Mouse (Mus musculus) CH12.LX (cell line): Measurements from ENCODE around the gene Zfp235. TPM values are rescaled to one million over a fixed set of nuclear protein-coding genes. Genes with fewer than 3 reads are reported as not detected.

Experiments
- DNase-seq: peaks from one replicate; pipeline ENCODE4 v3.0.0-alpha.2; 2013; ENCODE audit errors: extremely low read depth
- H3K27ac ChIP-seq: 2 replicates; pipeline ENCODE4 v1.5.1; 2012; ENCODE audit warnings: low read depth, mild to moderate bottlenecking, control low read depth, moderate library complexity; ENCODE audit not compliant: insufficient read depth
- H3K27me3 ChIP-seq: replicated peaks from 2 replicates; pipeline ENCODE3; 2012; ENCODE audit warnings: inconsistent platforms
- H3K36me3 ChIP-seq, 2 experiments: replicated peaks in 1 of 2; 2 replicates each; pipeline versions ENCODE3 to v1.6.1; 2012; ENCODE audit warnings: inconsistent platforms in 1 of 2, low read length in 1 of 2, mild to moderate bottlenecking in 1 of 2, mixed read lengths in 1 of 2, moderate library complexity in 1 of 2; ENCODE audit not compliant: control insufficient read depth in 1 of 2, insufficient read depth in 1 of 2
- H3K4me1 ChIP-seq, 2 experiments: 2 replicates each; pipeline ENCODE4 v1.6.1; 2012; ENCODE audit warnings: inconsistent platforms in 1 of 2, moderate library complexity in 1 of 2; ENCODE audit not compliant: insufficient read depth in 2 of 2, control insufficient read depth in 1 of 2
- H3K4me2 ChIP-seq: 2 replicates; pipeline ENCODE4 v1.6.1; 2012; ENCODE audit warnings: low read depth, mild to moderate bottlenecking, control low read depth; ENCODE audit not compliant: poor library complexity, insufficient read depth, severe bottlenecking
- H3K4me3 ChIP-seq, 3 experiments: fragments of 150-350 bp in 1 of 3; sonication (generic) in 1 of 3; replicated peaks in 1 of 3; 2 replicates each; pipeline versions ENCODE3 to v1.5.1; 2011 to 2012; ENCODE audit warnings: low read depth in 2 of 3, low read length in 2 of 3, mild to moderate bottlenecking in 2 of 3, moderate library complexity in 2 of 3, control low read depth in 1 of 3, improper control_type of control experiment in 1 of 3, inconsistent platforms in 1 of 3, mixed read lengths in 1 of 3; ENCODE audit not compliant: poor library complexity in 1 of 3
- H3K79me2 ChIP-seq: replicated peaks from 2 replicates; pipeline ENCODE4 v1.6.1; 2012; ENCODE audit warnings: mild to moderate bottlenecking, moderate library complexity; ENCODE audit not compliant: control insufficient read depth, poor library complexity, insufficient read depth, severe bottlenecking; ENCODE audit errors: extremely low read depth
- H3K9ac ChIP-seq: 2 replicates; pipeline ENCODE4 v1.6.1; 2012; ENCODE audit warnings: low read depth, mild to moderate bottlenecking, control low read depth, moderate library complexity; ENCODE audit not compliant: insufficient read depth
- H3K9me3 ChIP-seq: replicated peaks from 2 replicates; pipeline ENCODE3; 2012; ENCODE audit warnings: low read length, inconsistent platforms, mixed read lengths
- CHD1 ChIP-seq: IDR thresholded peaks from 2 replicates; pipeline ENCODE4 v1.6.1; 2012; ENCODE audit warnings: low read depth, low read length, improper control_type of control experiment, inconsistent platforms
- CTCF ChIP-seq, 2 experiments: IDR thresholded peaks in 1 of 2; conservative IDR thresholded peaks in 1 of 2; 2 replicates each; pipeline ENCODE4 v1.5.1; 2011 to 2012; ENCODE audit warnings: low read depth in 2 of 2, low read length in 2 of 2, improper control_type of control experiment in 1 of 2, inconsistent platforms in 1 of 2, mild to moderate bottlenecking in 1 of 2, moderate library complexity in 1 of 2
- E2F4 ChIP-seq: IDR thresholded peaks from 2 replicates; pipeline ENCODE4 v1.6.1; 2011; ENCODE audit warnings: low read depth, low read length, improper control_type of control experiment; ENCODE audit not compliant: insufficient replicate concordance
- ELF1 ChIP-seq: IDR thresholded peaks from 2 replicates; pipeline ENCODE4 v1.6.1; 2014; ENCODE audit warnings: low read depth, mild to moderate bottlenecking, inconsistent platforms, low read length, improper control_type of control experiment
- EP300 ChIP-seq: IDR thresholded peaks from 2 replicates; pipeline ENCODE4 v1.6.1; 2011; ENCODE audit warnings: low read length, improper control_type of control experiment
- JUN ChIP-seq: IDR thresholded peaks from 2 replicates; pipeline ENCODE4 v1.6.1; 2011; ENCODE audit warnings: low read depth, mild to moderate bottlenecking, low read length, improper control_type of control experiment, moderate library complexity; ENCODE audit not compliant: insufficient read depth
- JUND ChIP-seq: conservative IDR thresholded peaks from 2 replicates; pipeline ENCODE4 v1.6.1; 2011; ENCODE audit warnings: low read depth, low read length, improper control_type of control experiment
- KAT2A ChIP-seq: IDR thresholded peaks from 2 replicates; pipeline ENCODE4 v1.6.1; 2012; ENCODE audit warnings: low read length, improper control_type of control experiment, inconsistent platforms; ENCODE audit not compliant: insufficient replicate concordance
- MEF2A ChIP-seq: IDR thresholded peaks from 2 replicates; pipeline ENCODE4 v1.6.1; 2014; ENCODE audit warnings: low read depth, mild to moderate bottlenecking, inconsistent platforms, low read length, improper control_type of control experiment, borderline replicate concordance
- MXI1 ChIP-seq: IDR thresholded peaks from 2 replicates; pipeline ENCODE4 v1.6.1; 2011; ENCODE audit warnings: mild to moderate bottlenecking, low read depth, low read length, improper control_type of control experiment
- MYC ChIP-seq: IDR thresholded peaks from 2 replicates; pipeline ENCODE4 v1.6.1; 2011; ENCODE audit warnings: low read depth, mild to moderate bottlenecking, improper control_type of control experiment, low read length
- PAX5 ChIP-seq: IDR thresholded peaks from 2 replicates; pipeline ENCODE4 v1.6.1; 2012; ENCODE audit warnings: low read length, inconsistent platforms, mixed read lengths
- RAD21 ChIP-seq: IDR thresholded peaks from 2 replicates; pipeline ENCODE4 v1.6.1; 2011; ENCODE audit warnings: low read depth, mild to moderate bottlenecking, low read length, improper control_type of control experiment, moderate library complexity
- RCOR1 ChIP-seq: conservative IDR thresholded peaks from 2 replicates; pipeline ENCODE4 v1.6.1; 2012; ENCODE audit warnings: low read depth, mild to moderate bottlenecking, inconsistent platforms, low read length, improper control_type of control experiment
- SMC3 ChIP-seq: IDR thresholded peaks from 2 replicates; pipeline ENCODE4 v1.6.1; 2011; ENCODE audit warnings: low read depth, low read length, improper control_type of control experiment
- TCF12 ChIP-seq: IDR thresholded peaks from 2 replicates; pipeline ENCODE4 v1.6.1; 2014; ENCODE audit warnings: low read depth, mild to moderate bottlenecking, inconsistent platforms, low read length, improper control_type of control experiment
- UBTF ChIP-seq: IDR thresholded peaks from 2 replicates; pipeline ENCODE4 v1.6.1; 2012; ENCODE audit warnings: low read depth, mild to moderate bottlenecking, inconsistent platforms, low read length, improper control_type of control experiment, moderate library complexity
- USF1 ChIP-seq: IDR thresholded peaks from 2 replicates; pipeline ENCODE4 v1.6.1; 2014; ENCODE audit warnings: low read depth, mild to moderate bottlenecking, inconsistent platforms, low read length, improper control_type of control experiment
- ZNF384 ChIP-seq: IDR thresholded peaks from 2 replicates; pipeline ENCODE4 v1.6.1; 2012; ENCODE audit warnings: low read depth, low read length, improper control_type of control experiment, inconsistent platforms
- dilution Hi-C: fragments of 300-500 bp; cut with MboI; formaldehyde crosslinking; loops from 2 replicates; pipeline ENCODE4 v1.14.3; 2020; ENCODE audit warnings: low sequenced_read_pairs; ENCODE audit not compliant: extremely low pct_unique_long_range_greater_than_20kb, extremely low pct_ligation_motif_present
- in situ Hi-C: fragments of 300-500 bp; cut with MboI; formaldehyde crosslinking; loops from 3 replicates; pipeline ENCODE4 v1.14.3; 2019; ENCODE audit warnings: low sequenced_read_pairs, low pct_ligation_motif_present, low pct_unique_long_range_greater_than_20kb, mixed read lengths
- polyA plus RNA-seq: library from polyadenylated mRNA; unstranded; fragments of >175 nt; gene quantifications from 2 replicates; pipeline ENCODE4 v1.2.1, GENCODE M21; 2012; ENCODE audit warnings: low read depth; ENCODE audit not compliant: insufficient read length
- total RNA-seq, 2 experiments: library from RNA; depleted of rRNA; stranded (reverse); fragments of 300-350 nt in 1 of 2; fragments of >200 nt in 1 of 2; gene quantifications; 2 replicates each; pipeline ENCODE4 v1.2.3; 2012 to 2014

Zfp235 gene
- total and polyA plus RNA-seq, 3 experiments = 2.8 to 6.7 (median 5.9) TPM

GRCm38 (mm10) chr7:24172191-24172590, 38.2 kb downstream of the Zfp235 start:
- Histone ChIP-seq H3K79me2 (no peaks in the 10 kb centered on the region), H3K9ac (no peak overlapping the region), H3K9me3 (no peaks in the 10 kb centered on the region), H3K4me1 (no peaks in the 10 kb centered on the region), H3K4me2 (no peak overlapping the region), H3K36me3 (no peaks in the 10 kb centered on the region), H3K4me3 (no peak overlapping the region), H3K27me3 (no peaks in the 10 kb centered on the region), H3K27ac (no peak overlapping the region)
- in situ Hi-C loops = no loop called here
- dilution Hi-C loops = no loop called here
- DNase-seq = no peak
- no peak for TF ChIP-seq MYC
- TF ChIP-seq TCF12 = no peak
- no peak for TF ChIP-seq CHD1
- TF ChIP-seq USF1 = no peak
- no peak for TF ChIP-seq E2F4
- no peak for TF ChIP-seq MEF2A
- TF ChIP-seq JUN = no peak
- TF ChIP-seq ELF1 = no peak
- TF ChIP-seq MXI1 = no peak
- no peak for TF ChIP-seq EP300
- no peak for TF ChIP-seq UBTF
- TF ChIP-seq RCOR1 = no peak
- no peak for TF ChIP-seq JUND

GRCm38 (mm10) chr7:24174618-24175336, 40.8 kb downstream of the Zfp235 start, which contains the start of gene Zfp114:
Gene Zfp114 (plus strand): TSS chr7:24175060.
- DNase-seq = no peak
- Histone ChIP-seq H3K27me3 (no peaks in the 10 kb centered on the region), H3K36me3 (no peaks in the 10 kb centered on the region), H3K27ac (no peak within 1 kb of the TSS), H3K9ac (no peak within 1 kb of the TSS), H3K4me1 (peaks cover 5 to 17% of the 10 kb centered on the region in 2 experiments; a peak in 3 of 4 replicates), H3K9me3 (no peaks in the 10 kb centered on the region), H3K79me2 (no peaks in the 10 kb centered on the region), H3K4me2 (no peak within 1 kb of the TSS), H3K4me3 (no peak within 1 kb of the TSS)
- dilution Hi-C loops = no loop called here
- TF ChIP-seq SMC3 (no peak), ZNF384 (no peak), EP300 (no peak), KAT2A (no peak), TCF12 (no peak), PAX5 (no peak), RAD21 (no peak), UBTF (no peak), USF1 (no peak), CTCF (conservative IDR thresholded peaks at IDR 0.05 in 1 of 2, IDR thresholded peaks at IDR 0.05 in 1 of 2; ENCODE audit: low read depth in 2 of 2, low read length in 2 of 2) (no peak)
- in situ Hi-C loops = no loop called here
